Mouse (Mus musculus) testis, postnatal 14 days (tissue): ENCODE data around the gene Guca1a.
"Not testable (repeated sequence)": the region's sequence is repeated elsewhere in the genome, so short reads cannot be mapped to it uniquely, and the experiment has no call there.

ENCODE experiments used
- DNase-seq: peaks from one replicate; pipeline ENCODE4 v3.0.0; 2021; ENCODE audit warnings: low spot score

Guca1a gene

DNA sequence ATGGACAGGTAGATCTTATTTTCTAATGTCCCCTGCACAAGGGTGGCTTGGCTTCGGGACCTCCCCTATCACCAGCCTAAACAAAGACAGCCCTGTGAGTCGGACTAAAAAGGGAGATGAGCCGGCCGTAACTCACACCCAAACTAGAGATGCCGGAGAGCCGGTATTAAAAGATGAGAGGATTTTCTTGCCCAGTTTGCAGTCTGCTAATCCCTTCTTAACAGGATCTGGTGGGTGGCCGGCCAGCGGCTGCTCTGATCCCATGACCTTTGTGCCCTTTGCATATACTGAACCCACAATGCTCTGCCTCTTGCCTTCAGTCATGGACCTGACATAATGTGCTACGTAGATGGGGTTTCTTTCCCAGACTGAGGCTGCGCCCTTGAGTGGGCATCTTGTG lies at the start of gene Guca1a:
Gene Guca1a, minus strand, starts transcription at position 134 of the 400 bp plus-strand sequence.
- DNase-seq: no peak

DNA sequence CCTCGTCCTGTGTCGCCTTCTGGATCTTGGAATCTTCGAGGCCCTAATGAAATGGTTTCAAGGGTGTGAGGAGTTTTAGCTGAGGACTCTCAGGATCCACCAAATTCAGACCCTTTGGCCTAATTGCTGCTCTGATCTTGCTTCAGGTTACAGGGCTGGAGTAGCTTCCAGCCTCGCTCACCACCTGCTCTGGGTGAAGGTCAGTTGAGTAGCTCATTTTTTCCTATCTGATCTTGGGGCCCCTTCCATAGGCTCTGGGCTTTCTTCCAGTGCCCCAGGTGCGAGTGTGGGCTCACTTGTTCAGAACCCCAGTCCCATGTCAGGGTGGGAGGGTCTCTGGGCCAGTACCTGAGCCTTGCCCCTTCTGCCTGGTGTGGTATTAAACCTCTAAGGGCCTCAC lies 49.0 kb upstream of the Guca1a start:
- DNase-seq: no peak

GRCm38 (mm10) chr17:47448523-47449372 lies 48.4 kb upstream of the Guca1a start:
- no peak for DNase-seq

- no peak for DNase-seq
These were observed 46.2 kb upstream of the Guca1a start for GRCm38 (mm10) chr17:47446561-47446960.

DNA sequence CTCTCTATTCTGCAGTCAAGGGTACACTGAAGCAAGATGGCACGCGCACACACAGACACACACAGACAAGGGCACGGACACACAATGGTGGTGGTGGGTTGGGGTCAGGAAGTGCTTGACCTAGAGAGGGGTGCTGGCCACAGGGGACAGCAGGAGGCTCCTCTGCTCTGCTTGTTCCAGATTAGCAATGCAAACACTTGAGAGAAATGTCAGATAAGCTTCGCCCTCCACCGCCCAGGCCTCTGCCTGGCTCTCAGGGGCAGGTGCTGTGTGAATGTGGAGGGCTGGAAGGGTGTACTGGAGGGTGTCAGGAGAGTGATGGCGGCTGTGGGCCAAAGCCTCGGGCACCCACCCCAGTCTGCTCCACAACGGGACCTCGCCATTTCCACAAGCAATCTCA lies 45.6 kb upstream of the Guca1a start:
- no peak for DNase-seq

- no peak for DNase-seq
These were observed 45.1 kb upstream of the Guca1a start for GRCm38 (mm10) chr17:47445518-47445917.

DNA sequence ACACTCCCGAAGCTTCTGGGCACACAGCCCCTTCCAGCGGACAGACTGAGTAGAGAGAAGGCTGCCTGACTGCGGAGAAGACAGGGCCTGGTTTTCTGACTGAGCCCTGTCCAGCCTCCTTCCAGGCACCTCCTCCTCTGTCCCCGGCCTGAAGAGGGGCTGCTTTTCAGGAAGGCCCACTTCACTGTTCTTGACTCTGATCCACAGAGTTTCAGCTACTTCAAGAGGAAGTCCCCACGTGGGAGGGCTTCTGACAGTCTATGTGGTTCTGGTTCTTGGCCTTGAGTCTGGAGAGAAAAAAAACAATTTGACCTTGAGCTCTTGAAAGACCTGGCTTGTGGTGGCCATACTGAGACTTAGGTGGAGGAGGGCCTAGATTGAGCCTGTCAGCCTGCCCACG lies 43.7 kb upstream of the Guca1a start:
- no peak for DNase-seq

DNA sequence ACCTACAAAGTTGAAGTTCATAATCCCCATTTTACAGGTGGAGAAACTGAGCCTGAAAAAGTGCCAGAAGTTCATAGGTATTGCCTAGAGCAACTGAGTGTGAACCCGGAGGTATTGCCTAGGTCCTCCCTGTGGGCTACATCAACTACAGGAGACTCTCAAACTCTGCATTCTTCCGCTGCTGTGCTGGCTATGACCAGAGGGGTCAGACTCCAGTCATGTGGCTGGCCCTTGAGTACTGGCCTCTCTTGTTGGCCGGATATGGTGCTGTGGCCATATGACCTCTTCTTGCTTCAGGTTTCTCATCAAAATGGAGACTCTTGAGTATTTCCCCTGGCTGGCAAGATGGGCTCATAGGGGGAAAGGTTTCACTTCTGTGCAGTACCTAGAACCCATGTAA lies 41.9 kb upstream of the Guca1a start:
- DNase-seq: no peak

DNA sequence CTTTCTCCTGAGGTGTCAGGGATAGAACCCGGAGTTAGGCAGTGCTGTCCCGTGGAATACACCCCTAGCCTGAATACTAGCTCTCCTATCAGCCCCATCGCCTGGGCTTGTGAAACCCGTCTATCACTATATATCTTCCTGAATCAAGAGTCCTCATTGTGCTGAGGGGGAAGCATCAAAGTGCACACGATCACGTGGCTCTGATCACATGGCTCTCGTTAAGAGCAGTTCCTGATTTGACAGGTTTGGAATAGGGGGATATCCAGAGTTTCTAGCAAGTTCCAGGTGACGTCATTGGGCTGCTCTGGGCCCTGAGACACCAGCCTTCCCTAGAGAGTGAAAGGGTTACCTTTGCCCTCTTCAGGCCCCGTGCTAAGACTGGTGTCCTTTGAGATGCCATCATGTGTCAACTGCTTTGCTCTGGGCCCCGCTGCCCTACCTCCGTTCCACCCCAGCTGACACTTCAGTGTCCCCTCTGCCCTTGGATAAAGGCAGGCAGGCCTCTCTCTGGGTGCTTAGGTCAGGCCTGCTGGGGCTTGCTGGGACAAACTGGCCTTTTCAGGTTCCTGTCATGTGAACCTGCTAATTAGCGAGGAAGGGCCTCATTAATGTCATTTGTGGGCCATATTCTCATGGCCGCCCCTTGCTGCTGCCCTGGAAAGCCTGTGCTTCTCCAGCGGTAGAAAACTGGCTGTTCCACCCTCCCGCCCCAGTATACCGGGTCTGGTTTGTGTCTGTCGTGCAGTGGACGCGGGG lies 41.1 kb upstream of the Guca1a start:
- DNase-seq: no peak

DNA sequence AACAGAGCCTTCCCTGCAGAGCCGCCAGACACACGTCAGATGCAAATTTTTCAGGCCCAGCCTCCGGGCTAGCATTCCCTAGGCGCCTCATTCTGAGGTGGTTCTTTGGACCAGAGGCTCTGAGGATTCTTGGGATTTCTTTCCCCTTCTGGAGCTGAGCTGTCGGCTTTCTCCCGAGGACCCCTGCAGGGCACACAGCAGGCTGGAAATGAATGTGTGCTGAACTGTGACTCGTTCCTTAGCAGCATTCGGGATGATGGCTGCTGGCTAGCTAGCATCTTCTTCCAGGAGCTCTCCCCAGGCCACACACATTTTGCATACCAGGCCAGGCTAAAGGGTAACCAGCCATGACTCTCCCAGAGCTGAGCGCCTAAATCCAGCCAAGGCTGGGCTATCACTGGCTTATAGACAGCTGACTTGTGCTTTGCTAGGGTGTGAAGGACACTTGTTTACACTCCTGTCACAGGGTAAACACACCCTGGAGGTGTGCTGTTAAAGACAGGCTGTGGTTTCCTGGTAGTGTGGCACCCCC lies 40.0 kb upstream of the Guca1a start:
- DNase-seq: no peak

DNA sequence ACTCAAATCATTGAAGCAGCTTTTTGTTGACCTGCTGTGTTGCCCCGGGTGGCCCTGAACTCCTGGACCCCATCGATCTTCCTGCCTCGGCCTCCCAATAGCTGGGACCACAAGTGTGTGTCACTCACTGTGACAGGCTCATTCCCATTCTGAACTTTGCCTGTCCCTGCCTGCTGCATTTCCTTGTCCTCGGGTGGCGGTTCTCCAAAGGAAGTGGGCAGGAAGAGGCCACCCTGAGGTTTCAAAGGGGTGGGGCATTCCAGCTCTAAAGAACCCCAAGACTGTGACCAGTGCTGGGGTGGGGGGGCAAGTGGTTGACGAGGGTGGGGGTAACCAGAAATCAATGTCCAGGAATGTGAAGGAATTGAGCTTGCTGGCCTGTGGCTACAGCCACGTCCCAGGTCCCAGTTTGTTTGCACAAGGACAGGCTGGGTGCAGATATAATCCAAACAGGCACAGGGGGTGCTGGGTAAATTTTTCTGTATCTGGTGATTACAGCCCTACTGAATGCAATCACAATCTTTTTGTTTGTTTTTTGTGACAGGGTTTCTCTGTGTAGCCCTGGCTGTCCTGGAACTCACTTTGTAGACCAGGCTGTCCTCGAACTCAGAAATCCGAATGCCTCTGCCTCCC lies 39.1 kb upstream of the Guca1a start:
- DNase-seq: no peak

- DNase-seq: no peak
These were observed 38.2 kb upstream of the Guca1a start for GRCm38 (mm10) chr17:47438611-47439010.

DNA sequence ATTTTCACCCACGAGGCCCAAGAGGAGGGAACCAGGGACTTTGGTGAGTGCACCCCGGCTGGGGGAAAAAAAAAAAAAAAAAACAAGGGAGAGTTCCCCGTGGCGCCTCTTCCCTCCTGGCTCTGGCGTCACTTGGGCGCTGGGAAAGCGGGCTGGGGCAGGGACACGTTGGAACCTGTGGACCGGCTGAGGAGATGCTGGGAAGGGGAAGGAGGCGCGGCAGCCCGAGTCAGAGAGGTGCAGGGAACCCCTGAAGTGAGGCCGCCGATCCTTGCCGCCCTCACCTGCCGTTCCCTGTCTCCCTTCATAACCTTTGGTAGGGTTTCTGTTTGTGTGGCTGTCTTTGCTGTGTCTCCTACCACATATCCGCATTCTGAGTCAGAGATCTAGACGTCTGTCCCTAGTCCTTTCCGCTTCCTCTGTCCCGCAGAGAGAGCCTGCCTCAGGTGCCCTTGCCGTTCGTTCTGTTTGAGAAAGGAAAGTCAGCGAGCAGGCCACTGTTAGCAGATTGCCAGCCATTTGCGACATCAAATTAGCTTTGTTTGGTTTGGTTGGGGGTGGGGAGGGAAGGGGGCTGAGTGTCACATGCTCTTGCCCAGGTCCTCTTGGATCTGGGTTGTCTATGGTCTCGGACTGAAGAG lies 36.6 kb upstream of the Guca1a start, which contains the start of gene 1700001C19Rik:
Gene 1700001C19Rik, minus strand, starts transcription at position 470 of the 641 bp plus-strand sequence.
- no peak for DNase-seq

DNA sequence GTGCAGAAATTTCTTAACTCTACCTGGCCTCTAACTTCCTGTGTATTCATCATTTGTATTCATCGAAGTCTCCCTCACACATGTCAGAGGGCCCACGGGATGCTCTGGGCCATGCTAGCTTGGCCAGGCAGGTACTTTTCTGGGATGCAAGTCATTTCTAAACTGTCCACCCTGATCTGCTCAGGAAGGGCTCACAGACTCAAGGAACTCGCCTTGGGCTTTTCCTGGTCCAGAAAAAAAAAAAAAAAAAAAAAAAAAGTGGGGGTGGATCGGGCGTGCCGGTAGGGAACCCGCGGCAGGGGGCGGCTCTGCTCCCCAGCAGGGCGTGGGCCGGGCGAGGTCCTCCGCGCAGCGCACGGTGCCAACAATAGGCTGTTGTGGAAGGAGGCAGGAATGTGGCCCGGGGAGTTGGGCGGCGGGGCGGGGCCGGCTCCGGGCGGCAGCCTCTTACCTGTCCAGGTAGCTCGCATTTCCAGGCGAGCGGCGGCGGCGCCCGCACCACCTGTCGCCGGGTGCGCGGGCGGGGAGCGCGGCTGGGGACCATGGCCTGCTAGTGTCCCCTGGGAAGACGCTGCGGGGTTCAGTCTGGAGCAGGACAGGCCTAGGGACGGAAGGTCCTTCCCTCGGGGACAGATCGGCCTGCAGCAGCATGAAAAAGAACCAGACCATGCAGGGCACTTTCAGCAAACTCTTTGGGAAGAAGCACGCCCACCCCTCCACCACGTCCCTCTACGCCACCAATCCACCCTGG lies 35.9 kb upstream of the Guca1a start, which contains the start of gene AI661453:
Gene AI661453, plus strand, starts transcription at position 460 of the 751 bp plus-strand sequence.
- DNase-seq: peak; percentile 67

DNA sequence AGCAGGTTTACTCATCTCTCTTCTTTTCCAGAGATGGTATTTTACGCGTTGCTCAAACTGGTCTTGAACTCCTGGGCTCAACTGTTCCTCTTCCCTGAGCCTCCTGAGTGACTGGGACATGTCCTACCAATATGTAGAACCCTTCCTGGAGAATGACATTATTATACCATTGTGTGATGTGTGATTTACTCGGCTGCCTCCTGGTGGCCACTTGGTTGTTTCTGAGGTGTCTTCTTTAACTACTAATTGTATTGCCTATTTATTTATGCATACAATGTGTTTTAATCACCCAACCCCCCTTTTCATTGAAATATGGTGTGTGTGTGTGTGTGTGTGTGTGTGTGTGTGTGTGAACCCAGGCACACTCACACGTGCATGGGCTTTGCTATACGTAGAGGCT lies 30.4 kb upstream of the Guca1a start:
- no peak for DNase-seq

DNA sequence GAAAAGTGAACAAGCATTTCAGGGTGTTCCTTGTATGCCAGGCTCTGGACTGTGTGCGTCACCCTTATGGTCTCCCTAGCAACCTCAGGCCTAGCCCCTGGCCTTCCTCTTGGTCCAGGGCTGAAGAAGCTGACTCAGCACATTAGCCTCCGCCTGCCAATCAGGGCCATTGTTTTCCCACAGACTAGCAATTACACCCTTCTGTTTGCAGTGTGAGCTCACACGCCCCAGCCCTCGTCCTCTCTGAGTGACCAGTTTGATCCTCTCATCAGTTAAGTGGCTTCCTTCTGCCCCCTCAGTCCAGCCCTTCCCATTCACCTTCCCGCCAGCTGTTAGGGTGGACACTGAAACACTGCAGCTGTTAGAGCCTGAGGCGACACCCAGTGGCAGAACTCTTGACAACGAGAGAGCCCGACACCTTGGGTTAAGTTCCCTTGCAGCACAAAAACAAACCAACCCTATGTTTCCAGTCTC lies 28.5 kb upstream of the Guca1a start:
- no peak for DNase-seq

DNA sequence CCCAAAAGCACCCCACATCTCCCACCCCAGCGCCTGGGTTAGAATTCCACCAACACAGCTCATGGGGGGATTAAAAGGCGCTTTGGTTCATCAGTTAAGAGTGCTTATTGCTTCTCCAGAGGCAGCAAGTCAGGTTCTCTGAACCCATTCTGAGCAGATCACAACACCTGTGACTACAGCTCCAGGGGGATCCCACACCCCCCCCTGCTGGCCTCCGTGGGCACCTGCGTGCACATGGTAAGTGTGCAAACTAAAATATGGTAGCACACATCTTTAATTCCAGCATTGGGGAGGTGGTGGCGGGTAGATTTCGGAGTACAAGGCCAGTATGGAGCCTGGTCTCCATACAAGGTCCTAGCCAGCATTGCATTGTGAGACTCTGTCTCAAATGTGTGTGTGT lies 26.9 kb upstream of the Guca1a start:
- no peak for DNase-seq

DNA sequence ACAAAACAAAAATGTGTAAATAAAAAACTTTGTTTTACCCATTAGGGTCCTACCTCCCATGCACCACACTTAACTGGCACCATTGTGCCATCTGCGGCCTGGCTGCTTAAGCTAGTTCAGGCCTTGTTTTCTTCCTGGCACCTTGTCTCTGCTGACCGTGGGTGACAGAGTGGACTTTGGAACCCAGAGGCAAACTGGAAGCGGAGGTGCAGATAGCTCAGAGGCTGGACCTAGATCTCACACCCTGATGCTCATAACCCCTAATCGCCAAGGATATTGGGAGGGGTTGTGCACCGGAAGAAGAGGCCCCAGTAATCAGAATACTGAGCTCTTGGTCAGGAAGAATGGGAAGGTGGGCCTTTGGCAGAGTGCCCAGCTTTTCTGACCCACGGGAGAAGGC lies 23.8 kb upstream of the Guca1a start:
- no peak for DNase-seq

- not testable (repeated sequence) for DNase-seq
These were observed 22.2 kb upstream of the Guca1a start for GRCm38 (mm10) chr17:47422616-47423015.

- no peak for DNase-seq
These were observed 21.2 kb upstream of the Guca1a start for GRCm38 (mm10) chr17:47421566-47421965.

DNA sequence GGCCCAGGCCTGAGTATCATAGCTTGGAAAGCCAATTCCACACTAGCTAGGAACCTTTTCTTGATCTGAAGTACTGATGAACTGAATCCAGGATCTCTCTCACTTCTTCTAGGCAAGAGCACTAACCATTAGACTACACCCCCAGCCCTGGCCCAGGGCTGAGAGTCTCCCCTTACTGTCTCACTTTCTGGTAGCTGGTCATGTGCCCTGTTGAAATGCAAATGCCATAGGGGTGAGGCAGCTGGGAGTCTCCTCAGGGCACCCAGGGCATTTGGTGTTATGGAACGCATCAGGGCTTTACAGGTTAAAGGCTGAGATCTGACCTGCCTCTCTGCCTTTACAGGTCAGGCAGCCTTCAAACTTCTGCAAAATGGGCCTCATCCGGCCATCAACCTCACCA lies 19.8 kb upstream of the Guca1a start:
- no peak for DNase-seq
